Mouse (Mus musculus): ENCODE data around the gene Atp6ap1l.
A peak's percentile ranks its signal among the peaks of the same experiment; 100 is the strongest.
"Not testable (repeated sequence)": the region's sequence is repeated elsewhere in the genome, so short reads cannot be mapped to it uniquely, and the experiment has no call there.

The Atp6ap1l gene

GRCm38 (mm10) chr13:90905176-90905575 is at the start of gene Atp6ap1l:
Atp6ap1l (minus strand) TSS chr13:90905355.
- DNase-seq (ENCODE audit: inconsistent ontology term) = no peak

GRCm38 (mm10) chr13:90939600-90939999 is 34.4 kb upstream of the Atp6ap1l start:
- no peak for DNase-seq (ENCODE audit: inconsistent ontology term)

GRCm38 (mm10) chr13:90939192-90939591 is 34.0 kb upstream of the Atp6ap1l start:
- DNase-seq (ENCODE audit: inconsistent ontology term) = no peak

- no peak for DNase-seq (ENCODE audit: inconsistent ontology term)
These were observed 30.7 kb upstream of the Atp6ap1l start for GRCm38 (mm10) chr13:90935852-90936251.

DNA sequence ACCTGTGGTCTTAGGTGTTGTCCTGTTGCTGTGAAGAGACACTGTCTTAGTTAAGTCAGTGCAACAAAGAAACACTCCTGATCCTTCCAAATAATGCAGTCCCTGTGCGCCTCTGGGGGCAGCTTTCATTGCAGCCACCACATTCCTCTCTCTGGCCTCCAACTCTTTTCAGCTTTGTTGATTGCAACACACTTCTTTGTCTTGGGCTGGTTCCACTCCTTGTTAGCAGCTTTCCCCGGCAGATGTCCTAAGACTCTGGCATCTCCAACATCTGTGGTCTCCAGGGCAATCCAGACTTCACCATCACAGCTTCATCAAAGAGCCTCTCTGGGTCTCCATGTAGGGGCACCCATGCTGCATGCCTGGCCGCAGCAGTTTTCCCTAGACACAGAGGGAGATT is 28.1 kb upstream of the Atp6ap1l start:
- peak; percentile 46 for DNase-seq (ENCODE audit: inconsistent ontology term)

DNA sequence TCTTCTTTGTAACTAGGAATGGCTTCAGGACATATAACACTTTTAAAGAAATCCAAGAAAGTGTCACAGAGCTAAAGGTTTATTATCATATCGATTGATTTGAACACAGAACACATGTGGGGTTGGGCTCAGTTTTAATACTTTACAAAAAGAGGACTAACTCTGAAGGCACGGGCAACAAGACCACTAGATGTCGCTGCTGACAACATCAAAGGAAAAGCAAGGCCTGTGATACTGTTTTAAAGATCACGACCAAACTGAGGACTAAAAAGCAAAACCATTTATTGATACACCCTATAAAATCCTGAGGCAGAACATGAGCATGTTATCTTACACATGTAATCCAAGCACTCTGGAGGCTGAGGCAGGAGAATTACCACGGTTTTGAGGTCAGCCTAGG is 24.7 kb upstream of the Atp6ap1l start:
- peak; percentile 44 for DNase-seq (ENCODE audit: inconsistent ontology term)

- DNase-seq (ENCODE audit: inconsistent ontology term) = not testable (repeated sequence)
These were observed 23.1 kb upstream of the Atp6ap1l start for GRCm38 (mm10) chr13:90928266-90928665.

DNA sequence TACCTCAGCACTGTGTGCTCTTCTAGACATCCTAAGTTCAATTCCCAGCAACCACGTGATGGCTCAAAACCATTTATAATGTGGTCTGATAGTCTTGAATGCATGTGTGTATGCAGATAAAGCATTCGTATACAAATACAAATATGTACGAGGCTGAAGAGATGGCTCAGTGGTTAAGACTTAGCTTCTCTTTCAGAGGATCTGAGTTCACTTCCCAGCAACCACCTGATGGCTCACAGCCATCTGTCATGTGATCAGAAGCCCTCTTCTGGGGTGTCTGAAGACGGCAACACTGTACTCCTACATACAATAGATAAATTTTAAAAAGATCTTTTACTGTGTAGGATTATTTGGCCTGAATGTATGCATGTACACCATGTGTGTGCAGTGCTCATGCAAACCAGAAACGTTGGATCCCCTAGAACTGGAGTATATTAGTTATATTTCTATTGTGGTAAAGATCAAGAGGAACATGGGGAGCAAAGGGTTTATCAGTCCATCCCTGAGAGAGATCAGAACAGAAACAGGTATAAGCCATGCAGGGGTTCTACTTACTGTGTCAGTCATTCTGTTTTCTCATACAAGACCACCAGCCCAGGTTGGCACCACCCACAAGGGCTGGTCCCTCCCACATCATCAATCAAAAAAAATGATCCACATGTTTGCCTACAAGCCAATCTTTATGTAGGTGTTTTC is 21.9 kb upstream of the Atp6ap1l start:
- DNase-seq (ENCODE audit: inconsistent ontology term) = no peak

DNA sequence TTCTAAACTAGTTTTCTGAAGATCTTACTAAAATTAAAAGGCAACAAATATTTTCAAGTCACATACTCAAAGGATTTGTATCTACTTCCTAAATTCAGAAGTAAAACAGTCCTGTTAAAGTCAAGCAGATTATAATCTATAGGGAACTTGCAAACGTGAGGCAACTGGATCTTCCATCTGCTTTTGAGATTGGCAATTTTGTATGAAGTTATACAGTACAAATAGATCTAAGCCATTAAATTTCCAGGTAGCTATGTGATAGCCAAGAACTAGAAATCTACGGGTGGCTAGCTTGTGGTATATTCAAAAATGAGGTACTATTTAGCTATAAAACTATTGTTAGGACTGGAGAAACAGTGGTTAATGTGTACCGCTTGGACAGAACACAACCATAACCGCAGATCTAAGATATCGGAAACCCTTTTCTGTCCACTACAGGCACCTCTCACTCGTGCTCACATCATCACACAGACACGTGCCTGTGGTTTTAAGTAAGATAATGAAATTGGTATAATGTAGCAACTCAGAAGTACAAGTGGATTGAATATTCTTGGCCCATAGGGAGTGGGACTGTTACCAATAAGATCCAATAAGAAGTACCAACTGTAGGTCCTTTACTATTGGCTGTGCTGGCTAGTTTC is 21.1 kb upstream of the Atp6ap1l start:
- DNase-seq (ENCODE audit: inconsistent ontology term) = no peak

DNA sequence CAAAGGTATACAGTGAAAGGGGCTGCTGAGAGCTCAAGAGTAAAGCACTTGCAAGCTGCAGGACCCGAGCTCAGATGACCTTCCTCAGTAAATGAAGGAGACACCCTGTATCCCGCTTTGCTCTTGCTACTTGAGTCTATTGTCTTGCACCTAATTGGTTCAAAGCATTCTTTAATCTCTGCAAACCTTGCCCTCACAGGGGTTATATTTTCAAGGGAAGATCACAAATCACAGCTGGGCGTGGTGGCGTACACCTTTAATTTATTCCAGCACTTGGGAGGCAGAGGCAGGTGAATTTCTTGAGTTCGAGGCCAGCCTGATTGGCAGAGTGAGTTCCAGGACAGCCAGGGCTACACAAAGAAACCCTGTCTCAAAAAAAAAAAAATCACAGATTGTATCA is 20.0 kb upstream of the Atp6ap1l start:
- no peak for DNase-seq (ENCODE audit: inconsistent ontology term)

DNA sequence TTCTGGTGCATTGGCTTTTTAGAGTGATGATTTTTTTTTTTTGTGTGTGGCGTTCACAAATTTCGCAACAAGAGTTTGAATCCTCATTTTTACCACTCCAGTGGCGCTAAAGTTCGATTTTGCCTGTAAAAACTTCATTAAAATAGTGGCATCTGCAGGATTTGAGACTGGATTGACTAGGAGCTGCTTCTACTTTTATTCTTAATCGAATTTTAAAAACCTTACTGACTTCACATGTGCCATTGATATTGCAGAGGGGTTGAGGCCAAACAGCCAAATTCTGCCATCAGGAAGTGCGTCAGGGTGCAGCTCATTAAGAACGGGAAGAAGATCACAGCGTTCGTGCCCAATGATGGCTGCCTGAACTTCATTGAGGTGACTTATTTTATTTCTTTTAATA is 18.9 kb upstream of the Atp6ap1l start:
- DNase-seq (ENCODE audit: inconsistent ontology term) = no peak

DNA sequence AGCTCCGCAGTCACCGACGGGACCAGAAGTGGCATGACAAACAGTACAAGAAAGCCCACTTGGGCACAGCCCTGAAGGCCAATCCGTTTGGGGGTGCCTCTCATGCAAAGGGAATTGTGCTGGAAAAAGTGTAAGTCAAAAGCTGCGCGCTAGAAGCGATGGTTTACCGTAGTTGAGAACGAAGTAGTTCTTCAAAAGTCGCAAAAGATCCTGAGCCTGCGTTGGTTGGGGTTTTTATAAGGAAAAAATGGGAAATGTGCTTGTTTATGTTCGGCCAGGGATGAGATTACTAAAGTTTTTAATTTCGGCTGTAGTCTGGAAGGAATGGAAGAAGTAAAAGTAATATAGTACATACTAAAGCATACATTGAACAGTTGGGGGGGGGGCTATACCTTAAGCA is 18.5 kb upstream of the Atp6ap1l start:
- DNase-seq (ENCODE audit: inconsistent ontology term) = not testable (repeated sequence)

- peak; percentile 94 for DNase-seq (ENCODE audit: inconsistent ontology term)
These were observed 17.8 kb upstream of the Atp6ap1l start, which contains the start of gene Rps23 for GRCm38 (mm10) chr13:90922751-90923612. Rps23 (plus strand) TSS chr13:90922958.

- no peak for DNase-seq (ENCODE audit: inconsistent ontology term)
These were observed 9.6 kb upstream of the Atp6ap1l start for GRCm38 (mm10) chr13:90914721-90915120.

- DNase-seq (ENCODE audit: inconsistent ontology term) = no peak
These were observed 8.6 kb upstream of the Atp6ap1l start for GRCm38 (mm10) chr13:90913675-90914192.

DNA sequence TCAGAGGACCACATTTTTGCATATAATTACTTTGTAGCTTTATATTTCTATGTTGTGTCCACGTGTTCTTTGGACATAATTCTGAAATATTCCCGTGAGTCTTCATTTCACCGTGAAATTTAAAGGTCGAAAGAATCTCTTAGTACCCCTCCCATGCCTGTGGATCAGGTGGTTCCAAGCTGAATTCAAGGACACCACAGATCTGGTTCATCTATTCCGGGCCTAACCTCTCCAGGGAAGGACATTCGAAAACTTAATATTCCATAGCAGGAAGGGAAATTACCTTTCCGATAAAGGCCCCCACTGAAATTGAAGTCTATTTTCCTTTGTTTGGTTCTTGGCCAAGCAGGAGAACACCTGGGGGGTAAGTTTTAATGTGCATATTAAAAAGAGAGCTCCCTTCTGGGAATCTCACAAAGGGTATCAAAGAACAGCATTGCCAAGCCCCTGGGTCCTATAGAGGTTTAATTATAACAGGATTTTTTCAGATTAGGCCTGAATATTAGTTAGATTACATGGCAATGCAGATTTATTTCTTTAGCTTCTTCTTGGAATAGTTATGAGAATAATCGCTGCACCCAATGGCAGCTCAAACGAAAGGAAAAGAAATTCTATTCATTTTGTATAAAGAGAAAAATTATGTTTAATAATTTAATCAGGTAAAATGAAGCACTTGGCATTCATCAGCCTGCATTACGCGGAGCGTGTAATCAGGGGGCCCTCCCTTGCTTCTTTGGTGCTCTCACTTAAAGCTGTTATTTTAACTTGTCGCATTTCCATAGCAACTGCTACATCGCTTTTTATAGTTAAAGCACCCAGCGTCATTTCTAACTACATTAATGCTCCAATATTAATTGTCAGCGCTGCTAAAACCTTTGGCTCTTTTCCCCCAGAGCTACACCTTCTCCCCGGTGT is 7.9 kb upstream of the Atp6ap1l start:
- no peak for DNase-seq (ENCODE audit: inconsistent ontology term)

DNA sequence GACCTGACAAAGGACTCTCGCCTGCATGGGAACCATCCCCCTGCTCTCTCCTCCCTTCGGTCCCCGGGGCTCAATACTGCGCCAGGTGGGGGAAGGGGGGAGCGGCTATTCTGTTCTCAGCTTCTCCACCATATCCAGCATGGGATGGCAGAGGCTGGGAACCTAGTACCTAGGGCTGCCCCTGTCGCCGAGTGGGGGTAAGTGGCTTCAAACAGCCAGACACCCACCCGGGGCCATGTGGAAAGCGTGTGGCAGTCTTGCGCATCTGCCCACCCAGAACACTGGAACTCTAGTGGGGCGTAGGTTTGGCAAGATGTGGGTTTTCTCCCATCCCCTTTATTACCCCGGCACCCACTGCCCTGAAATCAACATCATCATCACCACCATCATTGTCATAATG is 2.2 kb upstream of the Atp6ap1l start:
- no peak for DNase-seq (ENCODE audit: inconsistent ontology term)

GRCm38 (mm10) chr13:90896821-90897220 is 8.3 kb downstream of the Atp6ap1l start:
- peak; percentile 37 for DNase-seq (ENCODE audit: inconsistent ontology term)

DNA sequence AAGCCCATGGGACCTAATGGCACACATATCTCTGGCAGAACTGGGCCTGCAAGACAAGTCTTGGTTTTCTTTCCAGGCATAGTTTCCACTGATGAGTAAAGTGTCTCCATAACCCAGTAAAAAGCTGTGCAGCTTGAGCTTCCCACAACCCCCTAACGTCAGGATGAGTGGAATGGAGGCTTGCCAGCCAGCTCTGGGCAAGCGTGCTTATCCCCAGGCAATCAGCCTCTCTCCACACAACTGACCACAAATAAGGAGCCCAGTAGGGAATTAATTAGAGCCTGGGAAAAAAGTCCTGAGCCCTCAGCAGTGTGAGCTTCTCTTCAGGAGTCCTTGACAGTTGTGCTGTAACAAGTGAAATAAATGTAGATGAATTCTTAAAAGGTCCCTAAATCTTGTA is 9.1 kb downstream of the Atp6ap1l start:
- DNase-seq (ENCODE audit: inconsistent ontology term) = peak; percentile 94

DNA sequence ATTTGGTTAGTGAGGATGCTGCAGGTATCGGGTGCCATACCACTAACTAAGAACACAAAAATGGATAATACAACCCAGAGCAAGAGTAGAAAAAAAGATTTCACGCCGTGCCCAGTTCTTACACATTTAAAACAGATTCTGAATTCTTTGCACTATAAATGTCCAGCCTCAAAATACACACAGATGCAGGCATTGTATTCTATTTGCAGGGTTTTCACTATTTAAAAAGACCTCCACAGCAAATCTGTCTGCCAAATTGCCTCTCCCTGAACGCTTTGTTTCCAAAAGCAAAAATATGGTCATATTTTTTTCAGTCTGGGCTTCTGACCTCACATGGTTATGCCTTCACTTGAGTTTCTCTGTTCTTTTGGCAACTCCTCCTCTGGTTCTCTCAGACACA is 10.3 kb downstream of the Atp6ap1l start:
- no peak for DNase-seq (ENCODE audit: inconsistent ontology term)

GRCm38 (mm10) chr13:90890111-90890510 is 15.0 kb downstream of the Atp6ap1l start:
- DNase-seq (ENCODE audit: inconsistent ontology term) = no peak
